Mouse (Mus musculus): ENCODE results near the gene Dapk3.

GRCm38 (mm10) chr10:81134966-81135681 lies 47.7 kb upstream of the Dapk3 start, which contains the start of gene Zbtb7a:
- TF ChIP-seq CTCF (IDR thresholded peaks at IDR 0.05; ENCODE audit: control insufficient read depth, insufficient read depth, insufficient read length) = no peak
- TF ChIP-seq MYOG (IDR thresholded peaks at IDR 0.05; ENCODE audit: control insufficient read depth, extremely low read depth, insufficient read length) = no peak
- TF ChIP-seq MAX (IDR thresholded peaks at IDR 0.05) = no peak
- no peak for TF ChIP-seq USF1 (IDR thresholded peaks at IDR 0.05; ENCODE audit: low read depth)
- no peak for TF ChIP-seq MYOD1 (IDR thresholded peaks at IDR 0.05; ENCODE audit: control insufficient read depth, insufficient read length, low read depth)
